Mouse (Mus musculus) midbrain, embryonic 14.5 days (tissue): ENCODE results near the gene Cep85l. TPM values are rescaled to one million over a fixed set of nuclear protein-coding genes. Genes with fewer than 3 reads are reported as not detected.
A peak's percentile ranks its signal among the peaks of the same experiment; 100 is the strongest.

Experiments
- ATAC-seq: fragments of 200-750 bp; cut with Nextera tagmentation; 2 replicates; pipeline ENCODE4 v1.8.0; 2017; ENCODE audit warnings: moderate number of reproducible peaks, moderate library complexity; ENCODE audit not compliant: low FRiP score, low TSS enrichment
- DNase-seq: peaks from one replicate; pipeline ENCODE4 v3.0.0-alpha.2; 2015
- H3K27ac ChIP-seq: fragments of 300-500 bp; sonication (generic); replicated peaks from 2 replicates; pipeline ENCODE4 v1.5.1; 2014; ENCODE audit warnings: mild to moderate bottlenecking, low read depth, low read length, moderate library complexity
- H3K27me3 ChIP-seq: fragments of 300-500 bp; sonication (generic); 2 replicates; pipeline ENCODE4 v1.6.1; 2014; ENCODE audit warnings: low read length, control low read depth, mixed read lengths; ENCODE audit not compliant: control insufficient read depth, insufficient read depth
- H3K36me3 ChIP-seq: fragments of 300-500 bp; sonication (generic); 2 replicates; pipeline ENCODE4 v1.6.1; 2014; ENCODE audit warnings: low read length, control low read depth; ENCODE audit not compliant: control insufficient read depth, insufficient read depth
- H3K4me1 ChIP-seq: fragments of 300-500 bp; sonication (generic); 2 replicates; pipeline ENCODE4 v1.6.1; 2014; ENCODE audit warnings: mild to moderate bottlenecking, antibody characterized with exemption, low read length, control low read depth; ENCODE audit not compliant: control insufficient read depth, insufficient read depth
- H3K4me2 ChIP-seq: fragments of 300-500 bp; sonication (generic); 2 replicates; pipeline ENCODE4 v1.6.1; 2014; ENCODE audit warnings: mild to moderate bottlenecking, low read length, moderate library complexity
- H3K4me3 ChIP-seq: fragments of 300-500 bp; sonication (generic); replicated peaks from 2 replicates; pipeline ENCODE4 v1.5.1; 2014; ENCODE audit warnings: low read depth, low read length
- H3K9ac ChIP-seq: fragments of 300-500 bp; sonication (generic); replicated peaks from 2 replicates; pipeline ENCODE4 v1.6.1; 2014; ENCODE audit warnings: mild to moderate bottlenecking, low read length, moderate library complexity
- H3K9me3 ChIP-seq: fragments of 300-500 bp; sonication (generic); 2 replicates; pipeline ENCODE4 v1.6.1; 2016; ENCODE audit warnings: low read length, control low read depth, mixed read lengths; ENCODE audit not compliant: control insufficient read depth
- WGBS: fragments of 180-500 bp; shearing (Covaris S2); extraction: QIAGEN DNeasy Blood & Tissue Kit; methylation state at CpG from one replicate; pipeline ENCODE4 v1.1.7; 2014; 5-methylcytosine and 5-hydroxymethylcytosine counted together
- polyA plus RNA-seq: library from polyadenylated mRNA; unstranded; fragments of >200 nt; fragmentation: Nextera tagmentation; extraction: Ambion mirVana; gene quantifications from 2 replicates; pipeline ENCODE4 v1.2.1, GENCODE M21; 2014

Gene Cep85l
- polyA plus RNA-seq = 8.0 and 8.3 TPM in 2 replicates

- peak; percentile 95 for DNase-seq
- Histone ChIP-seq H3K27ac (peak within 1 kb of the TSS; percentile 96), H3K4me2 (peak within 1 kb of the TSS; percentile 68), H3K4me1 (peaks cover 23% of the 10 kb centered on the region), H3K36me3 (no peaks in the 10 kb centered on the region), H3K9me3 (no peaks in the 10 kb centered on the region), H3K9ac (peak within 1 kb of the TSS; percentile 97), H3K4me3 (peak within 1 kb of the TSS; percentile 91), H3K27me3 (no peaks in the 10 kb centered on the region)
- peak; percentile 99 for ATAC-seq
- WGBS = under 1% methylated on average over 31 of the region's 31 CpGs
Measured at GRCm38 (mm10) chr10:53379709-53380106, at the start of gene Cep85l. Gene Cep85l (minus strand): TSS chr10:53379947.

DNA sequence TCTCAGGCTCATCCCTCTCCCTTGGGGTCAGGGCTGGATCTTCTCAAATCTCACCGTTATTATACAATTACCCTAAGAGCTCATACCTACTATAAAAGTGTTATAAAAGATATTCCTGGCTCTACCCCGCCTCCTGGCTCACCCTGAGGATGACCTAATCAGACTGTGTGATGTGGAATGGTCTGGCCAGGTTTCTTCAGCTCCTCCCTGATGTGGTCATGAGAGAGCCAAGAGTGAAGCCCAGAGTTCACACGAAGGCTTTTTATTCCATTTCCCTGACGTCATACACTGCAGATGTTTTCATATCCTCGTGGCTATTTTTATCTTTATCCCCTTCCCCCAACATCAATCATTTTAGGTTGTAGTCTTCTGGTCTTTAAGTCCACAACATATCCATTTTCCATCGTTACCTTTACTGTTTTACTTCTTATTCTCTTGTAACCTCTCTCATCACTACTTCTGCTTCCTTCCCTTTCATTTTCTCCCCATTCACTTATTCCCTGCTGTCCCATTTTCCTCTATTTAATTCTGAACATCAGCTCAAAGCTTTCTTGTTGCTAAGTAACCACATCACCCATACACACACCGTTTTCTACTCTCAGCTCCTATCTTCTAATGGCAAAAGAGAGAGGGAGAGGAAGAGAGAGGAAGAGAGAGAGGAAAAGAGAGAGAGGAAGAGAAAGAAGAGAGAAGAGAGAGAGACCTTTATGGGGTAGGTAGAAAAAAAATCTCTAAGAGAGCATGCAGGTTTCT is 49.1 kb upstream of the Cep85l start:
- no peak for DNase-seq
- WGBS = 70% methylated on average over 7 of the region's 7 CpGs
- no peak overlapping the region for H3K4me3 ChIP-seq
- no peaks in the 10 kb centered on the region for H3K36me3 ChIP-seq
- H3K9ac ChIP-seq = no peak overlapping the region
- no peak for ATAC-seq
- no peaks in the 10 kb centered on the region for H3K9me3 ChIP-seq
- H3K27me3 ChIP-seq = no peaks in the 10 kb centered on the region
- H3K4me1 ChIP-seq = 0 out of 2 replicates have a peak, but pooled peaks cover 3% of the 10 kb centered on the region
- H3K27ac ChIP-seq = no peak overlapping the region
- no peak overlapping the region for H3K4me2 ChIP-seq

GRCm38 (mm10) chr10:53426524-53426923 is 46.8 kb upstream of the Cep85l start:
- Histone ChIP-seq H3K9ac (no peak overlapping the region), H3K4me3 (no peak overlapping the region), H3K4me2 (no peak overlapping the region), H3K27me3 (no peaks in the 10 kb centered on the region), H3K4me1 (0 out of 2 replicates have a peak, but pooled peaks cover 3% of the 10 kb centered on the region), H3K27ac (no peak overlapping the region), H3K9me3 (no peaks in the 10 kb centered on the region), H3K36me3 (no peaks in the 10 kb centered on the region)
- 96% methylated on average over 2 of the region's 2 CpGs for WGBS
- no peak for DNase-seq
- ATAC-seq = no peak

DNA sequence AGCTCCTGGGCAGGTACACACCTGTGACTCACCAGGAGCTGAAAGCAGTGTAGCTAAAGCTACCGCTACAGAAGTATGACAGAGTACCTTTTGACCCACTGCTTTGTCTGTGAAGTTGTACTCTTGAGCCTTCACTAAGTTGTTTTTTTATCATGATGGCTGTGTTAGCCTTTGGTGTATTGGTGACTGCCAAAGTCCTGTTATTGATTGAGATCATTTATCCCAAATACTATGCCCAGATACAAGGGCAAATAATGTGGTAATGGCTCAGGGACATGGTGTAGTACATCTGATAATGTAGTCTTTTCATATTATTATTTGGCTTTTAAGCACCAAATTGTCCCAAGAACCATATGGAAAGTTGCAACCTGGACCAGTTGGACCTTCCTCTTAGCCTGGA is 43.3 kb upstream of the Cep85l start:
- no peak overlapping the region for H3K27ac ChIP-seq
- no peak overlapping the region for H3K4me2 ChIP-seq
- WGBS = 94% methylated on average over 1 of the region's 1 CpGs
- no peaks in the 10 kb centered on the region for H3K9me3 ChIP-seq
- no peaks in the 10 kb centered on the region for H3K27me3 ChIP-seq
- ATAC-seq (no peak), DNase-seq (no peak)
- H3K4me3 ChIP-seq = no peak overlapping the region
- no peak overlapping the region for H3K9ac ChIP-seq
- no peaks in the 10 kb centered on the region for H3K4me1 ChIP-seq
- H3K36me3 ChIP-seq = no peaks in the 10 kb centered on the region

GRCm38 (mm10) chr10:53422206-53422605 is 42.5 kb upstream of the Cep85l start:
- H3K4me1 ChIP-seq = no peaks in the 10 kb centered on the region
- H3K27me3 ChIP-seq = no peaks in the 10 kb centered on the region
- no peak for DNase-seq
- no peak overlapping the region for H3K4me3 ChIP-seq
- H3K9ac ChIP-seq = no peak overlapping the region
- no peaks in the 10 kb centered on the region for H3K9me3 ChIP-seq
- no peak for ATAC-seq
- H3K4me2 ChIP-seq = no peak overlapping the region
- 90% methylated on average over 1 of the region's 1 CpGs for WGBS
- no peak overlapping the region for H3K27ac ChIP-seq
- no peaks in the 10 kb centered on the region for H3K36me3 ChIP-seq

DNA sequence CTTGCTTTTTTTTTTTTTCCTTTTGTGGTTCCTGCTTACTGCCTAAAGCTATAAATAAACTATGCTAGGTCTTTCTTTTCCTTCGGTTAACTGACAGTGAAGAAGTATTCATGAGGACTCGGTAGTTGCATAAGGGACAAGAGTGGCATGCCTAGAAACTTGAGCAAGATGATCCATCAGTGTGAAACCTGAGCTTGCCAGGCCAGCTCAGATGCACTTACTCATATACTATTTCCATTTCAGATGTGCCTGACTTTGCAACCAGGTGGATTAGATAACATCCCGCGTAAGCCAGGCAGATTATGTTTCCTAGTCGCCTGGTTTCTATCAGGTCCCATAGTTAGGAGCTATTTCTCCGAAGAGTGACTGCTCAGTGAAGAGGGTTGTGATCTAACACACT is 41.9 kb upstream of the Cep85l start:
- no peak for DNase-seq
- Histone ChIP-seq H3K4me2 (no peak overlapping the region), H3K36me3 (no peaks in the 10 kb centered on the region), H3K4me1 (no peaks in the 10 kb centered on the region), H3K27me3 (no peaks in the 10 kb centered on the region), H3K9ac (no peak overlapping the region), H3K4me3 (no peak overlapping the region), H3K9me3 (no peaks in the 10 kb centered on the region), H3K27ac (no peak overlapping the region)
- 92% methylated on average over 6 of the region's 6 CpGs for WGBS
- no peak for ATAC-seq

GRCm38 (mm10) chr10:53420069-53420468 is 40.3 kb upstream of the Cep85l start:
- Histone ChIP-seq H3K4me2 (no peak overlapping the region), H3K9me3 (no peaks in the 10 kb centered on the region), H3K4me1 (no peaks in the 10 kb centered on the region), H3K9ac (no peak overlapping the region), H3K27me3 (no peaks in the 10 kb centered on the region), H3K4me3 (no peak overlapping the region), H3K36me3 (no peaks in the 10 kb centered on the region), H3K27ac (no peak overlapping the region)
- no peak for ATAC-seq
- no peak for DNase-seq

DNA sequence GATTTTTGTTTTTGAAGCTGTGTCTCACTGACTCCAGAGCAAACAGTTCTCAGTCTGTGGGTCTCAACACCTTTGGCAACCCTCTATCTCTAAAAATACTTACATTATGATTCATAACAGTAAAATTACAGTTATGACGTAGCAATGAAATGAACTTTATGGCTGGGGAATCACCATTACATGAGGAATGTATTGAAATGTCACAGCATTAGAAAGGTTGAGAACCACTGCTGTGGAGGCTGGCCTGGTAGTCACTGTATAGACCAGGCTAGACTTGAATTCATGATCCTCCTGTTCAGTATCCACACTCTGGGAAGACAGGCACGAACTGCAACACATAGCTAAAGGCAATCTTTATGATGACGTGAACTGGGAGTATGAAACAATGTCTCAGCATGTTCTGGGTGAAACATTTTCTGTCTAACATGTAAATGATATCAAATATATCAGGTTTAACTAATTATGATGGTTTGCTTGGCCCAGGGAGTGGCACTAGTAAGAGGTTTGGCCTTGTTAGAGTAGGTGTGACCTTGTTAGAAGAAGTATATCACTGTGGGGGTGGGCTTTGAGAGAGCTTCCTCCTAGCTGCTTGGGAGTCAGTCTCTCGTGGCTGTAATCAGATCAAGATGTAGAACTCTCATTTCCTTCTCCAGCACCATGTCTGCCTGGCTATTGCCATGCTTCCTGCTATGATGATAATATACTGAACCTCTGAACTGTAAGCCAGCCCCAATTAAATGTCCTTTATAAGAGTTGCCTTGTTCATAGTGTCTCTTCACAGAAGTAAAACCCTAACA is 39.6 kb upstream of the Cep85l start:
- no peak overlapping the region for H3K4me3 ChIP-seq
- 77% methylated on average over 4 of the region's 4 CpGs for WGBS
- ATAC-seq (no peak), DNase-seq (no peak)
- no peaks in the 10 kb centered on the region for H3K27me3 ChIP-seq
- no peaks in the 10 kb centered on the region for H3K36me3 ChIP-seq
- H3K27ac ChIP-seq = no peak overlapping the region
- H3K9ac ChIP-seq = no peak overlapping the region
- no peaks in the 10 kb centered on the region for H3K4me1 ChIP-seq
- no peaks in the 10 kb centered on the region for H3K9me3 ChIP-seq
- H3K4me2 ChIP-seq = no peak overlapping the region

GRCm38 (mm10) chr10:53417015-53417414 is 37.3 kb upstream of the Cep85l start:
- Histone ChIP-seq H3K9me3 (no peaks in the 10 kb centered on the region), H3K4me3 (no peak overlapping the region), H3K4me2 (no peak overlapping the region), H3K36me3 (no peaks in the 10 kb centered on the region), H3K4me1 (no peaks in the 10 kb centered on the region), H3K27ac (no peak overlapping the region), H3K27me3 (no peaks in the 10 kb centered on the region), H3K9ac (no peak overlapping the region)
- 82% methylated on average over 2 of the region's 2 CpGs for WGBS
- DNase-seq = no peak
- ATAC-seq = no peak
